In genomic region chr6:83665009-83665408, GRCm38 (mm10) we compare ENCODE assay signal across 35 mouse cellular contexts. TPM values are rescaled to one million over a fixed set of nuclear protein-coding genes. Genes with fewer than 3 reads are reported as not detected.
DNase-seq lines count a peak whose midpoint lies in the region; ATAC-seq lines count a peak whose summit lies in the region.
"Had no signal": no experiment of that assay in that cellular context is flagged by ENCODE, and none has a peak within 500 bp of the region (broad histone marks: within the 10 kb centered on the region; RNA-seq: fewer than 3 reads in every experiment).

No protein-coding gene starts in this region.

- no peak overlapping the region for H3K27ac ChIP-seq in forebrain, embryonic 14.5 days (ENCODE audit: low read depth, low read length)
- H3K27ac ChIP-seq in forebrain, embryonic 11.5 days (ENCODE audit: low read depth, low read length), result no peak overlapping the region
- H3K27ac ChIP-seq: embryonic facial prominence, embryonic 12.5 days; embryonic facial prominence, embryonic 15.5 days; forebrain, embryonic 15.5 days; gastrocnemius, adult 2 months; hindbrain, embryonic 12.5 days; hindbrain, embryonic 15.5 days had no signal

- no peaks in the 10 kb centered on the region for H3K27me3 ChIP-seq in forebrain, embryonic 14.5 days (replicated peaks; ENCODE audit: control insufficient read depth, insufficient read depth, low read length)
- H3K27me3 ChIP-seq in forebrain, embryonic 11.5 days (ENCODE audit: control insufficient read depth, insufficient read depth, low read length), result no peaks in the 10 kb centered on the region
- H3K27me3 ChIP-seq: embryonic facial prominence, embryonic 12.5 days; embryonic facial prominence, embryonic 15.5 days; forebrain, embryonic 15.5 days; hindbrain, embryonic 12.5 days; hindbrain, embryonic 15.5 days had no signal

- H3K9ac ChIP-seq in forebrain, embryonic 14.5 days (ENCODE audit: low read length), result no peak overlapping the region
- H3K9ac ChIP-seq in forebrain, embryonic 11.5 days (ENCODE audit: low read length), result no peak overlapping the region
- H3K9ac ChIP-seq: embryonic facial prominence, embryonic 12.5 days; embryonic facial prominence, embryonic 15.5 days; forebrain, embryonic 15.5 days; hindbrain, embryonic 12.5 days; hindbrain, embryonic 15.5 days had no signal

- 64% methylated on average over 2 of the region's 2 CpGs for WGBS in forebrain, embryonic 14.5 days
- WGBS in forebrain, embryonic 11.5 days, result 82% methylated on average over 2 of the region's 2 CpGs

- ATAC-seq in forebrain, embryonic 14.5 days, result peak; percentile 72; the same call in 1 of the 2 replicates
- no peak for ATAC-seq in forebrain, embryonic 11.5 days (replicated peaks; ENCODE audit: low FRiP score)
- ATAC-seq: forebrain, embryonic 15.5 days; Patski had no signal

- H3K4me1 ChIP-seq in forebrain, embryonic 14.5 days (ENCODE audit: control insufficient read depth, insufficient read depth, low read length), result no peaks in the 10 kb centered on the region
- H3K4me1 ChIP-seq in forebrain, embryonic 11.5 days (replicated peaks; ENCODE audit: control insufficient read depth, insufficient read depth, low read length), result no peaks in the 10 kb centered on the region
- H3K4me1 ChIP-seq: embryonic facial prominence, embryonic 12.5 days; embryonic facial prominence, embryonic 15.5 days; forebrain, embryonic 15.5 days; hindbrain, embryonic 12.5 days; hindbrain, embryonic 15.5 days had no signal

- no peaks in the 10 kb centered on the region for H3K36me3 ChIP-seq in forebrain, embryonic 14.5 days (ENCODE audit: control insufficient read depth, insufficient read depth, low read length)
- H3K36me3 ChIP-seq in forebrain, embryonic 11.5 days (ENCODE audit: control insufficient read depth, insufficient read depth, low read length), result no peaks in the 10 kb centered on the region
- H3K36me3 ChIP-seq: embryonic facial prominence, embryonic 12.5 days; embryonic facial prominence, embryonic 15.5 days; forebrain, embryonic 15.5 days; G1E; hindbrain, embryonic 12.5 days; hindbrain, embryonic 15.5 days had no signal

- DNase-seq in forebrain, embryonic 14.5 days (ENCODE audit: low spot score), result peak; percentile 74
- no peak for DNase-seq in forebrain, embryonic 11.5 days (ENCODE audit: low spot score)
- DNase-seq in layer of hippocampus, adult 11-12 months (ENCODE audit: low spot score), result peak; percentile 3
- no peak for DNase-seq in layer of hippocampus, postnatal 25 days (ENCODE audit: extremely low spot score in 1 of 2, low spot score in 1 of 2)
- DNase-seq in brain, adult 2 months (ENCODE audit: low read depth, low spot score), result peak; percentile 8
- peak; percentile 20 for DNase-seq in layer of hippocampus, adult 9-11 months
- no peak for DNase-seq in c-Kit-positive CD71-positive TER-119-positive erythroid progenitor cells, embryonic 14.5 days (ENCODE audit: low spot score)
- DNase-seq: adrenal gland, postnatal 10 days; adrenal gland, postnatal 36 days; B cell, adult 2 months; cerebellum, adult 18-20 months; cerebellum, adult 9-10 months; cerebellum, postnatal 25 days; gastrocnemius, adult 2 months; gastrocnemius, postnatal 14 days; heart, adult 11 months had no signal

- no peaks in the 10 kb centered on the region for H3K9me3 ChIP-seq in forebrain, embryonic 14.5 days (replicated peaks; ENCODE audit: control insufficient read depth, low read length)
- H3K9me3 ChIP-seq in forebrain, embryonic 11.5 days (ENCODE audit: control insufficient read depth, low read length), result no peaks in the 10 kb centered on the region
- H3K9me3 ChIP-seq: embryonic facial prominence, embryonic 12.5 days; embryonic facial prominence, embryonic 15.5 days; forebrain, embryonic 15.5 days; G1E; hindbrain, embryonic 12.5 days; hindbrain, embryonic 15.5 days had no signal

- H3K4me3 ChIP-seq in forebrain, embryonic 14.5 days (ENCODE audit: low read depth, low read length), result no peak overlapping the region
- no peak overlapping the region for H3K4me3 ChIP-seq in forebrain, embryonic 11.5 days (ENCODE audit: low read depth, low read length)
- H3K4me3 ChIP-seq: embryonic facial prominence, embryonic 12.5 days; embryonic facial prominence, embryonic 15.5 days; forebrain, embryonic 15.5 days; gastrocnemius, adult 2 months; hindbrain, embryonic 12.5 days; hindbrain, embryonic 15.5 days had no signal

- H3K4me2 ChIP-seq in forebrain, embryonic 14.5 days (ENCODE audit: low read length), result no peak overlapping the region
- no peak overlapping the region for H3K4me2 ChIP-seq in forebrain, embryonic 11.5 days (ENCODE audit: low read depth, low read length, severe bottlenecking)
- H3K4me2 ChIP-seq: embryonic facial prominence, embryonic 12.5 days; embryonic facial prominence, embryonic 15.5 days; forebrain, embryonic 15.5 days; heart, embryonic 11.5 days; hindbrain, embryonic 12.5 days; hindbrain, embryonic 15.5 days had no signal

RNA-seq across cellular contexts. Expression of gene Clec4f, which starts 9.0 kb away (rescaled TPM):
- polyA plus RNA-seq in forebrain, embryonic 14.5 days (2014; fragmentation: Nextera tagmentation; extraction: Ambion mirVana), result not detected in 2 replicates
- not detected in 2 replicates for polyA plus RNA-seq in forebrain, embryonic 11.5 days (2014; fragmentation: Nextera tagmentation; extraction: Ambion mirVana)
- not detected for total RNA-seq in layer of hippocampus, postnatal 25 days (2021)
- total RNA-seq: adrenal gland, adult 18-20 months; adrenal gland, postnatal 36 days; CH12.LX; common myeloid progenitor, adult 5-6 weeks; gastrocnemius, adult 2 months; gastrocnemius, postnatal 14 days; heart, postnatal 25 days; hematopoietic stem cell, adult 5-6 weeks had no signal
- polyA plus RNA-seq: embryonic facial prominence, embryonic 12.5 days; embryonic facial prominence, embryonic 15.5 days; forebrain, embryonic 15.5 days; frontal cortex, adult 2 months; G1E; hindbrain, embryonic 12.5 days; hindbrain, embryonic 15.5 days; intestine, embryonic 14.5 days; Patski had no signal

RNA-seq across cellular contexts. Expression of gene Cd207, which starts 12.6 kb away (rescaled TPM):
- polyA plus RNA-seq in forebrain, embryonic 14.5 days (2014; fragmentation: Nextera tagmentation; extraction: Ambion mirVana), result not detected in 2 replicates
- not detected in 2 replicates for polyA plus RNA-seq in forebrain, embryonic 11.5 days (2014; fragmentation: Nextera tagmentation; extraction: Ambion mirVana)
- total RNA-seq in layer of hippocampus, postnatal 25 days (2021), result not detected
- total RNA-seq: CH12.LX; common myeloid progenitor, adult 5-6 weeks; G1E; gastrocnemius, adult 2 months; gastrocnemius, postnatal 14 days; gastrocnemius, postnatal 4 days; hematopoietic stem cell, adult 5-6 weeks had no signal
- polyA plus RNA-seq: embryonic facial prominence, embryonic 12.5 days; embryonic facial prominence, embryonic 15.5 days; forebrain, embryonic 15.5 days; G1E; heart, embryonic 11.5 days; hindbrain, embryonic 12.5 days; hindbrain, embryonic 15.5 days; intestine, embryonic 14.5 days; Patski had no signal

RNA-seq across cellular contexts. Expression of gene Vax2, which starts 46.1 kb away (rescaled TPM):
- not detected in 2 replicates for polyA plus RNA-seq in forebrain, embryonic 14.5 days (2014; fragmentation: Nextera tagmentation; extraction: Ambion mirVana)
- polyA plus RNA-seq in forebrain, embryonic 11.5 days (2014; fragmentation: Nextera tagmentation; extraction: Ambion mirVana), result 0.21 and 0.60 TPM in 2 replicates
- total RNA-seq in layer of hippocampus, postnatal 25 days (2021), result not detected
- total RNA-seq: adrenal gland, adult 18-20 months; adrenal gland, postnatal 10 days; adrenal gland, postnatal 36 days; CH12.LX; common myeloid progenitor, adult 5-6 weeks; G1E; gastrocnemius, adult 2 months; gastrocnemius, postnatal 14 days; gastrocnemius, postnatal 4 days; heart, adult 8-10 months; heart, postnatal 25 days; hematopoietic stem cell, adult 5-6 weeks had no signal
- polyA plus RNA-seq: frontal cortex, adult 2 months; G1E; heart, embryonic 11.5 days; heart, embryonic 14.5 days; heart, postnatal 0 days; hindbrain, embryonic 12.5 days; hindbrain, embryonic 15.5 days; intestine, embryonic 14.5 days had no signal

Comparison
In these comparisons a context has a peak if more than half of its experiments do, and no peak if none do; other contexts are left out.
1. DNase-seq: peak in forebrain, embryonic 14.5 days (single experiment), layer of hippocampus, adult 11-12 months (single experiment), brain, adult 2 months (single experiment) and layer of hippocampus, adult 9-11 months (single experiment); none in forebrain, embryonic 11.5 days (single experiment), layer of hippocampus, postnatal 25 days (0 of 2) and c-Kit-positive CD71-positive TER-119-positive erythroid progenitor cells, embryonic 14.5 days (single experiment).